Mouse (Mus musculus) liver, adult 2 months (tissue): Measurements from ENCODE around the gene Rufy3. TPM values are rescaled to one million over a fixed set of nuclear protein-coding genes. Genes with fewer than 3 reads are reported as not detected.

Experiments
- DNase-seq: peaks from one replicate; pipeline ENCODE4 v3.0.0-alpha.2; 2011; ENCODE audit warnings: low read depth, low spot score; ENCODE audit errors: extremely low read depth
- H3K27ac ChIP-seq: fragments of 200-500 bp; replicated peaks from 2 replicates; pipeline ENCODE4 v1.5.1; 2012; ENCODE audit warnings: low read depth, mild to moderate bottlenecking, control low read depth, inconsistent platforms, low read length; ENCODE audit not compliant: insufficient read depth
- H3K27me3 ChIP-seq: fragments of 200-500 bp; 2 replicates; pipeline ENCODE4 v1.6.1; 2012; ENCODE audit warnings: mild to moderate bottlenecking, moderate library complexity, low read length, inconsistent platforms; ENCODE audit not compliant: control insufficient read depth, insufficient read depth
- H3K36me3 ChIP-seq: fragments of 200-500 bp; 2 replicates; pipeline ENCODE4 v1.6.1; 2012; ENCODE audit warnings: low read length, inconsistent platforms; ENCODE audit not compliant: control insufficient read depth, insufficient read depth
- H3K4me1 ChIP-seq: fragments of 200-500 bp; 2 replicates; pipeline ENCODE4 v1.6.1; 2011; ENCODE audit warnings: low read length; ENCODE audit not compliant: control insufficient read depth, insufficient read depth
- H3K4me3 ChIP-seq: fragments of 200-500 bp; 2 replicates; pipeline ENCODE4 v1.5.1; 2011; ENCODE audit warnings: low read depth, mild to moderate bottlenecking, control low read depth, low read length, moderate library complexity; ENCODE audit not compliant: insufficient read depth
- H3K79me2 ChIP-seq: fragments of 200-500 bp; 2 replicates; pipeline ENCODE4 v1.6.1; 2012; ENCODE audit warnings: inconsistent platforms, mild to moderate bottlenecking, low read length, moderate library complexity; ENCODE audit not compliant: control insufficient read depth, insufficient read depth
- H3K9ac ChIP-seq: fragments of 200-500 bp; 2 replicates; pipeline ENCODE4 v1.6.1; 2012; ENCODE audit warnings: low read depth, mild to moderate bottlenecking, control low read depth, inconsistent platforms, low read length
- CTCF ChIP-seq: fragments of 200-500 bp; IDR thresholded peaks from 2 replicates; pipeline ENCODE4 v1.5.1; 2011; ENCODE audit warnings: low read depth, low read length, control low read depth
- POLR2A ChIP-seq: fragments of 200-500 bp; IDR thresholded peaks from 2 replicates; pipeline ENCODE4 v1.6.1; 2011; ENCODE audit warnings: low read length, control low read depth; ENCODE audit not compliant: insufficient read depth; ENCODE audit errors: extremely low read depth
- WGBS: fragments of 180-500 bp; shearing (Covaris S2); methylation state at CpG from one replicate; pipeline ENCODE4 v1.1.7; 2018; 5-methylcytosine and 5-hydroxymethylcytosine counted together
- polyA plus RNA-seq: library from polyadenylated mRNA; depleted of rRNA; stranded (reverse); fragments of >200 nt; gene quantifications from 2 replicates; pipeline ENCODE4 v1.2.3, GENCODE M21; 2012
- total RNA-seq: library from RNA; depleted of rRNA; stranded (reverse); fragments of >200 nt; gene quantifications from 2 replicates; pipeline ENCODE4 v1.2.3, GENCODE M21; 2014

Gene Rufy3
- total and polyA plus RNA-seq, 2 experiments: 9.7 to 31.6 TPM

DNA sequence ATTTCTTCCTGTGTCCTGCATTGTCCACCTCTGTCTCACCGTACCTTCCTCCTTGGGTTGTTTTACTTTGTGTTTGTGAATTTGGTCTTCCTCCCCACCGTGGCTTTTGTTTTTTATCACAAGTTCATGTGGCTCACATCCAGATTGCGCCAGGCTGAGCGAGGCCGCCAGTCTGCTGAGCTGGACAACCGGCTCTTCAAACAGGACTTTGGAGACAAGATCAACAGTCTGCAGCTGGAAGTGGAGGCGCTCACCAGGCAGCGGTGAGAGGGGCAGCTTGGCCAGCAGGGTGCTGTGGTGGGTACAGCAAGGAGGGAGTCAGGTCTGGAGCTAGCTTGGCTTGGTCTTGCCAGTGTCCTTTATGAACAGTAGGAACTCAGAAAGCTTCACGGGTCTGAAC lies 77.9 kb downstream of the Rufy3 start:
- peak overlapping the region; percentile 68 for H3K27ac ChIP-seq
- TF ChIP-seq CTCF (0 out of 2 replicates have a peak, but pooled peaks have one; percentile 13), POLR2A (no peak)
- WGBS: 8% methylated on average over 9 of the region's 9 CpGs
- no peaks in the 10 kb centered on the region for H3K27me3 ChIP-seq
- peaks cover 18% of the 10 kb centered on the region for H3K4me1 ChIP-seq
- peak; percentile 89 for DNase-seq
- peaks cover 53% of the 10 kb centered on the region for H3K36me3 ChIP-seq
- peak overlapping the region; percentile 20 for H3K9ac ChIP-seq
- peak overlapping the region; percentile 7; the same call in 1 of the 2 replicates for H3K4me3 ChIP-seq
- H3K79me2 ChIP-seq: no peaks in the 10 kb centered on the region

DNA sequence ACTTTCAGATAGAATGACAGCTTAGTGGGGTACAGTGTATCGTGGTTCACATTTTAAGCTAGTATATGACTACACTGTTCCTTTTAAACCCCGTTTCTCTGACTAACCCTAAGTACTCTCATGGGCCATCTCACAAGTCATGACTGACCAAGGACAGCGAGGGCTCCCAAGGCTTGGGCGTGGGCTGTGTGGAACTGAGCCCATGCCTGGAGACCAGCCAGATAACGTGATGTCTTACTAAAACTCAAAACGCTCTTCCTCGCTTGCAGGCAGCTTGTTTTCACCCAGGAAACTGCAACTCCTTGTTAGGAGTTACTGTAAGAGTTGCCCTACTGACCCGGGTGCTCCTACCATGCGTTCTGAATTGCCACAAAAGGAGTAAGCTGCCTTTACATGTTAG lies 78.7 kb downstream of the Rufy3 start:
- TF ChIP-seq CTCF (no peak), POLR2A (no peak)
- Histone ChIP-seq H3K27me3 (no peaks in the 10 kb centered on the region), H3K4me1 (peaks cover 18% of the 10 kb centered on the region), H3K4me3 (no peak overlapping the region), H3K36me3 (peaks cover 54% of the 10 kb centered on the region), H3K9ac (no peak overlapping the region), H3K27ac (0 out of 2 replicates have a peak overlapping the region, but pooled peaks have one; percentile 33), H3K79me2 (no peaks in the 10 kb centered on the region)
- peak; percentile 50 for DNase-seq
- WGBS: 40% methylated on average over 9 of the region's 9 CpGs

DNA sequence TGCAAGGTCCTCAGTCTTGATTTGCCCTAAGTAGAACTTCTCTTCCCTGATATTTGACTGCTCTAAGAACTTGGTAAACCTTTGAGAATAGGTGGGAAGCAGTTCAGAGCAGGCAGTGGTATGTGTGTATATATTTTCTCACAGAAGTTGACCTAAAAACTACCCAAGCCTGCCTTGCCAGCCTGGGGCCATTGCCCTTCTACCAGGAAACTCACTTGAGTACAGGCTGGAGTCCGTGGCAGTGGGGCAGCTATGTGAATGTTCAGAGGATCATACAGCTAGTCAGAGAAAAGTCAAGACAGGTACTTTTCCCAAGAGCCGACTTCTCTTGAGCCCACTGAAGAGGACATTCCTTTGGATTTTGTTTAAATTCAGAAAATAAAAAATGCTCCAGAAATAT lies 80.1 kb downstream of the Rufy3 start:
- no peak overlapping the region; the same call in 1 of the 2 replicates for H3K27ac ChIP-seq
- peaks cover 58% of the 10 kb centered on the region for H3K36me3 ChIP-seq
- DNase-seq: peak; percentile 51

DNA sequence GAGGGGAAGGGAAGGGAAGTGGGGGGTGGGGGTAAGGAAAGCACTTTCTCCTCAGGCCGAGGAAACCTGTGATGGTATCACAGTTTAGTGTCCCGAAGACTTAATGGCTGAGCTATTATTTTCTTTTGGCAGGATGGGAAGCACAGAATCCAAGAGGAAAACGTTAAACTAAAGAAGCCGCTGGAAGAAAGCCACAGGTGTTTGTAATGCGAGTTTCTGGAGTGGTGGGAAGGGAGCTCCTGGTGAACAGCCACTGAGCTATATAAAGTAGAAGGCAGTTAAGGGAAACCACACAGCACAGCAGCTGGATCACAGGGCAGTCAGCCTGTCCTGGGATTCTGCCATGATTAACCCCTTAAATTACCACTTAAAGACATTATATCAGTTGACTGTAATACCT lies 80.6 kb downstream of the Rufy3 start:
- WGBS: 21% methylated on average over 5 of the region's 5 CpGs

More for the DNA sequence above, 80.1 kb downstream of the Rufy3 start:
- no peaks in the 10 kb centered on the region for H3K79me2 ChIP-seq
- 52% methylated on average over 2 of the region's 2 CpGs for WGBS
- H3K4me3 ChIP-seq: no peak overlapping the region
- H3K27me3 ChIP-seq: no peaks in the 10 kb centered on the region
- H3K4me1 ChIP-seq: peaks cover 18% of the 10 kb centered on the region
- H3K9ac ChIP-seq: no peak overlapping the region
- no peak for TF ChIP-seq POLR2A
- TF ChIP-seq CTCF: no peak

DNA sequence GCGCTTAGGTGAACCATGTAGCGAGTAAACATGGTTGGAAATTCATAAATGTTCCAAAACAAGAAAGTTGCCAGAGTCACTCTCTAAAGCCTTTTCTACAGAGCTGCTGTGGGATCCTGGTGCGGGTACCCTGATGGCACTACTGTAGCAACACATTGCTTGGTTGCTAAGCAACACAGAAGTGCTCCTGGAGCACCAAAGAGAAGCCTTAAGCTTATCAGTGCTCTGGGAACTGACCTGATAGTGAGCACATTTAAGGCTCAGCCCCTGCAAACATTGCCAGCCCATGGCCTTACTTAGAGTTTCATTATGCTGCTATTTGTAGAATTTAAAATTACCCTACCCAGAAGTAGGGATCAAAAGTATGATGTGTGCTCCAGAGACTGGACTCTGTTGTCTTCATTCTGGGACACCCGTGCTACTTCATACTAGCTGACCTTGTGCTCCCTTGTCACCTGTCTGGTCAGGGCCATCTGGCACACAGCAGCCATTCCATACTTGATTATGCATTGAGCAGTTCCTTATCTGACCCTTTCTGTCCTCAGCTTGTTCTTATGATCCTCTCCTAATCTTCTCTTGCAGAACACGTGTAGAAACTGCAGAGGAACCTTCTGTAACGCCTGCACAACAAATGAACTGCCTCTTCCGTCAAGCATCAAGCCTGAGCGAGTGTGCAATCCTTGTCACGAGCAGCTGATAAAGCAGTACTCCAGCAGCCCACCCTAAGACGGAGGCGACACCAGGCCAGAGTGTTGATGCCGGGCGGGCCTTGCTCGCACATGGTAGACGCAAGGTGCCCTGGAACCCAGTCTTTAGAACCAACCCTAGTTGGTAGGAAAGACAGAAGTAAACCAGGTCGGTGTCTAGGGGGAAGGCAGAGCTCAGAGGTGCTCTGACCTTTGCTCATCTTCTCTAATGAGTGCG lies 84.7 kb downstream of the Rufy3 start:
- no peak for DNase-seq
- TF ChIP-seq POLR2A: no peak
- no peak for TF ChIP-seq CTCF
- H3K4me1 ChIP-seq: peaks cover 5% of the 10 kb centered on the region
- H3K9ac ChIP-seq: no peak overlapping the region
- WGBS: 84% methylated on average over 17 of the region's 17 CpGs
- H3K27me3 ChIP-seq: no peaks in the 10 kb centered on the region
- no peak overlapping the region for H3K27ac ChIP-seq
- no peaks in the 10 kb centered on the region for H3K79me2 ChIP-seq
- peaks cover 65% of the 10 kb centered on the region for H3K36me3 ChIP-seq
- H3K4me3 ChIP-seq: no peak overlapping the region

More for the DNA sequence above, 80.6 kb downstream of the Rufy3 start:
- H3K4me3 ChIP-seq: no peak overlapping the region
- H3K4me1 ChIP-seq: peaks cover 18% of the 10 kb centered on the region
- TF ChIP-seq POLR2A (no peak), CTCF (no peak)
- H3K27ac ChIP-seq: no peak overlapping the region
- H3K9ac ChIP-seq: no peak overlapping the region
- peak; percentile 75 for DNase-seq
- H3K36me3 ChIP-seq: peaks cover 61% of the 10 kb centered on the region
- H3K79me2 ChIP-seq: no peaks in the 10 kb centered on the region
- no peaks in the 10 kb centered on the region for H3K27me3 ChIP-seq

DNA sequence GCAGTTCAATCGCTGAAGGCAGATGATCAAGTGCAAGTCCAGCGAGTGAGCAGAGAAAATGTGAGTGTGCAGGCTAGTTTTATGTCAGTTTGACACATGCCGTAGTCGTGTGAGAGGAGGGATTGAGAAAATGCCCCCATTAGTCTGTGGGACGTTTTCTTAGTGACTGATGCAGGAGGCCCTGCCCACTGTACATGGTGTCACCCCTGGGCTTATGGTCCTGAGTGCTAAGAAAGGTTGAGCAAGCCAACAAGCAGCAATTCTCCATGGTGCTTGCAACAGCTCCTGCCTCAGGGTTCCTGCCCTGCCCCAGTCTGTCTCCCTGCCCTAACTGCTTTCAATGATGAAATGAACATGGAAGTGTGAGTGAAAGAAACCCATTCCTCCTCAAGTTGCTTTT lies 87.7 kb downstream of the Rufy3 start:
- no peaks in the 10 kb centered on the region for H3K4me1 ChIP-seq
- H3K79me2 ChIP-seq: no peaks in the 10 kb centered on the region
- no peak overlapping the region for H3K9ac ChIP-seq
- 90% methylated on average over 5 of the region's 5 CpGs for WGBS
- no peak overlapping the region for H3K27ac ChIP-seq
- H3K36me3 ChIP-seq: peaks cover 44% of the 10 kb centered on the region
- TF ChIP-seq POLR2A (no peak), CTCF (no peak)
- H3K4me3 ChIP-seq: no peak overlapping the region
- no peak for DNase-seq
- H3K27me3 ChIP-seq: no peaks in the 10 kb centered on the region
